Mouse (Mus musculus): ENCODE results near the gene Cdh23. TPM values are rescaled to one million over a fixed set of nuclear protein-coding genes. Genes with fewer than 3 reads are reported as not detected.
A peak's percentile ranks its signal among the peaks of the same experiment; 100 is the strongest.

Gene Cdh23
- polyA plus RNA-seq, 1 experiment: 4.6 TPM

DNA sequence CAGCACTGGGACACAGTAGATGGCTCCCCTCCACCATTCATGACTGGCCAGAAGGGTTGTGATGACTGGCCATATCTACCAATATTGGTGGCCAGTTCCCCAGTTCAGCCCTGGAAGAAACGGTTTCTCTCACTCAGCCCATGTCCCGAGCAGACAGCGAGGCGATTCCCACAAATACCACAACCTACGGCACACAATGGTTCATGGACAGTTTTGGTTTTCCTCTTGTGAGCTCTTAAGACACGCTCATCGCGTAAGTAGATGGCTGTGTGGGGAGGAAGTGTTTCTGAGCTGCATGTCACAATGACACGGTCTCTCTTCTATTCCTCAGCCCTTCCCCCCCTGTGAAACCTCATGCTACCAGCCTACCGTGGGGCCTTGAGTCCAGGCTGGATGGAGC lies 38.1 kb downstream of the Cdh23 start:
- Histone ChIP-seq H3K4me1 (peaks cover 65% of the 10 kb centered on the region), H3K4me3 (replicated peaks) (peak overlapping the region; percentile 82), H3K27me3 (replicated peaks) (peaks cover 43% of the 10 kb centered on the region), H3K36me3 (replicated peaks; ENCODE audit: low read length) (peaks cover 2% of the 10 kb centered on the region), H3K9me3 (peaks cover 20% of the 10 kb centered on the region)
- TF ChIP-seq GATA1 (IDR thresholded peaks at IDR 0.05; ENCODE audit: borderline replicate concordance, low read length) (no peak), FLI1 (IDR thresholded peaks at IDR 0.05; ENCODE audit: low read length) (no peak)

DNA sequence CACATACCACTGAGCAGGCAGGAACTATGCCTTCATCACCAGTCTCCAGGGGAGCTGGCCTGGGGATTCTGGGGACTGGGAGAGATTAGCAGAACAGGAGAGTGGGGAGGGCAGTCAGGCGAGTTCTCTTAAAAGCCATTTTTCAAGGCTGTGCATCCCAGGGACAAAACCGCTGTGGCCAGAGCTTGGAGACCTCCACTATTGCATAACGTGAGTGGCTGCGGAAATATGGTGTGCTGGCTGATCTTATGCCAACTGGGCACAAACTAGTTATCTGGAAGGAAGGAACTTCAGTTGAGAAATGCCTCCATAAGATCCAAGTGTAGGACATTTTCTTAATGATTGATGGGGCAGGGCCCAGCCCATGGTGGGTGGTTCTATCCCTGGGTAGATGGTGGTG lies 42.6 kb downstream of the Cdh23 start:
- peaks cover 45% of the 10 kb centered on the region for H3K27me3 ChIP-seq (replicated peaks)
- TF ChIP-seq GATA1 (IDR thresholded peaks at IDR 0.05; ENCODE audit: borderline replicate concordance, low read length) (no peak), FLI1 (IDR thresholded peaks at IDR 0.05; ENCODE audit: low read length) (no peak)
- H3K9me3 ChIP-seq: peaks cover 36% of the 10 kb centered on the region
- H3K4me3 ChIP-seq (replicated peaks): no peak overlapping the region
- H3K36me3 ChIP-seq (replicated peaks; ENCODE audit: low read length): peaks cover 2% of the 10 kb centered on the region
- H3K4me1 ChIP-seq: peaks cover 39% of the 10 kb centered on the region

DNA sequence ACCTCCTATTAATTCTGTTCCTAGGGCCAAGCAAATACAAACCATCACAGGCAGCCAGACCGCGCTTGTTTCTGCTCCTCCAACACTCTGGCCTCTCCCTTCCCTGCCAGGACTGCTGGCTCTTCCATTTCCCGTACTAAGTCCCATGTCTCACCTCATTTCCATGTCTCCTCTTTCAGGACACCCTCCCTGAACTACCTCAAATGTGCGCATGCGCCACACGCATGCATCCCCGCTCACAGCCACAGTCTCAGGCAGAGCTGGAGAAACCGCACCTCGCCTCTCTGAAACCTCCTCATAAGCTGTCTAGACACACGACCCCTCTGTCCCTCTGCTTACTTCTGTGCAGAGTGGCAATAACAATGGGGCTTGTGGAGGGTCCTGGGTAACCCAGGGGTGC lies 43.2 kb downstream of the Cdh23 start:
- peaks cover 33% of the 10 kb centered on the region for H3K4me1 ChIP-seq
- H3K4me3 ChIP-seq (replicated peaks): no peak overlapping the region
- H3K36me3 ChIP-seq (replicated peaks; ENCODE audit: low read length): peaks cover 2% of the 10 kb centered on the region
- H3K27me3 ChIP-seq (replicated peaks): peaks cover 49% of the 10 kb centered on the region
- H3K9me3 ChIP-seq: peaks cover 38% of the 10 kb centered on the region
- TF ChIP-seq GATA1 (IDR thresholded peaks at IDR 0.05; ENCODE audit: borderline replicate concordance, low read length) (no peak), FLI1 (IDR thresholded peaks at IDR 0.05; ENCODE audit: low read length) (no peak)

DNA sequence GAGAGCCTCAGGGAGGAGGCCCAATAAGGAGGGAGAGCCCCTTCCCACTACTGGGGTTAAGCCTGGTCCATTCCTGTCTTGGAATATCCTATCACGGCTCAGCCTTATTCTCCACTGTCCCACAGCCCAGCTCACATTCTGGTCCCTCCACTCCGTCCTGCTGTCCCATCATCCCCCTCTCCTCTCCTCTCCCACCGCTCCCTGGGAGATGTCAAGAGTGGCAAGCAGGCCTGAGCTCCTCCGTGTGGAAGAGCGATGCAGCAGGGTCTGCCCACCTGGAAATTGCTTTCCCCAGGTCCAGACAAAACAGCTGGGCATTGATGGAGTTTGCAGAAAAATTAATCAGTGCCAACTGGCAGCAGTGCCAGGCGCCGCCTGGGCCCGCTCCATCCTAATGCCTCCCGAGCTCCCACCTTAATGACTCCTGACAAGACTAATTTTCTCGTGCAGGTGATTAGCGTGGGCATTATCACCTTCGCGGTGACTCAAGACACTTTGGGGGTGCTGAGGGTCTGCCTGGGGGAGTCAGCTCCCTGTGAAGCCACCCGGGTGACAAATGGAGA lies 52.1 kb downstream of the Cdh23 start:
- H3K36me3 ChIP-seq (replicated peaks; ENCODE audit: low read length): no peaks in the 10 kb centered on the region
- no peaks in the 10 kb centered on the region; the same call in 1 of the 2 replicates for H3K4me1 ChIP-seq
- H3K27me3 ChIP-seq (replicated peaks): peaks cover 66% of the 10 kb centered on the region
- no peak overlapping the region for H3K4me3 ChIP-seq (replicated peaks)
- no peak for TF ChIP-seq GATA1 (IDR thresholded peaks at IDR 0.05; ENCODE audit: borderline replicate concordance, low read length)
- TF ChIP-seq FLI1 (IDR thresholded peaks at IDR 0.05; ENCODE audit: low read length): no peak
- H3K9me3 ChIP-seq: peaks cover 7% of the 10 kb centered on the region

DNA sequence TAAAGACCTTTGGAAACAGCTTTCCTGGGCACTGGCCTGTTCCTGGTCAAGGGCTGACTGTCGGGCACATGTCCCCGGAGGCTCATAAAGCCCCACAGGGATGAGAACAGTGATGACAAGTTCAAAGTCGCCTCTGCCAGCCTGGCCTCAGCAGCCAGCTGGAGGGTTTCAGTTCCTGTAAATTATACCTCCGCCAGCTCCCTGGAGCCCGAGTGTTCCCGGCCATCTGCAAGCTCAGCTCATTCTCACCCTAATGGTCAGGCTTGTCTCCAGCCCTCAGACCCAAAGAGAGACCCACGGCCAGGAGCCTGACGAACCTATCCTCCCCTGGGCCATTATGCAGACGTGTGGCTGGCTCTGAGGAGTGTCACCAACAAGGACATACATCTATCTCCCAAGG lies 57.0 kb downstream of the Cdh23 start:
- no peak for TF ChIP-seq FLI1 (IDR thresholded peaks at IDR 0.05; ENCODE audit: low read length)
- no peak for TF ChIP-seq GATA1 (IDR thresholded peaks at IDR 0.05; ENCODE audit: borderline replicate concordance, low read length)
- Histone ChIP-seq H3K27me3 (replicated peaks) (peaks cover 72% of the 10 kb centered on the region), H3K36me3 (replicated peaks; ENCODE audit: low read length) (no peaks in the 10 kb centered on the region), H3K4me3 (replicated peaks) (no peak overlapping the region), H3K4me1 (peaks cover 9% of the 10 kb centered on the region; the same call in 1 of the 2 replicates), H3K9me3 (no peaks in the 10 kb centered on the region)

DNA sequence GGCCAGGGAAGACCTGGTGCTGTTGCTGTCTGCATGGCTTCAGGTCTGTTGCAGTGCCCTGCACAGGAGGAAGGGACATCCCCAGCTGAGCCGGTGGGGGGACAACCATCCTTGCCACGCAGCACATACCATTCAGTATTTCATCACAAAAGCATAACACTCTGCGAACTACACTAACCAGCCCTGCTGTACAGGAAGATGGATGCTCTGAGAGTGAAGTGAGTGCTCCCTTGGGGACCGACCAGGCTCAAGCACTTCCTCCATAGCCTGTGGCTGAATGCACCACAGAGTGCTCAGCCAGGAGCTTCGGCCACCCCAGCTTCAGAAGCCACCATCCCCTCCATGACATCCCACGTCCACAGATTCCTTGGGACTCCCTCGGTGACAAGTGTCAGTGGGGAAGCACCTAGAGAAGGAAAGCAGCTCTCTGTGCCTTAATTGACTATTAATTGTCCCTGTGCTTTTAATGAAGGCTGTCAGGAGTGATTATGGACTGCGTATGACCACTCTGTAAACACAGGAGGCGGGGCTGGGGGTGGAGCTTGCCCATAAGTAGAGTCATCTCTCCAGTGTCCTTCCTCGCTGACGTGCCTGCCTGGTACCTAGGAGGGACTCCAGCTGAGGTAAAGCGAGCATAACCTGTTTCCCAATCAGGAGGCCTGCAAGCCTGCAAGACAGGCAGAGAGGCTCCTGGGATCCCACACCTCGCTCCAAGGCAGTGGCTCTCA lies 60.6 kb downstream of the Cdh23 start:
- peaks cover 9% of the 10 kb centered on the region; the same call in 1 of the 2 replicates for H3K4me1 ChIP-seq
- H3K4me3 ChIP-seq (replicated peaks): no peak overlapping the region
- H3K27me3 ChIP-seq (replicated peaks): peaks cover 62% of the 10 kb centered on the region

DNA sequence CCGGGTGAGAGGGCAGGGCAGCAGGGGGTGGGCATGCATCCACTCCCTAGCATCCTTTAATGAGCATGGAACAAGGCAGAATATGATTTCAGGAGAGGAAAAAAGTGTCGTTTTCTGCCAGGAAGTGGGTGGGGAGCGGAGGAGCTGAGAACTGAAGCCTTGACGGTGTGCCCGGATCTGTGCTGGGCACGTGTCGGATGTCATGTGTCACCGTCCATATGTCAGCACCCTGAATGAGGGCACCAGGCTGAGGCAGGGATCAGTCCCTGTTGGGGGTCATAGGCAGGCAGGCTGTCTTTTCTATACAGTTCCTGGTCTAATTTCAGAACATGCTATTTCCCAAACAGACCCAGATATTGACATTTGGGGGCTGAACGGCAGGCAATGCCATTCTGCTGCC lies 61.9 kb downstream of the Cdh23 start:
- no peak for TF ChIP-seq FLI1 (IDR thresholded peaks at IDR 0.05; ENCODE audit: low read length)
- no peak for TF ChIP-seq GATA1 (IDR thresholded peaks at IDR 0.05; ENCODE audit: borderline replicate concordance, low read length)
- Histone ChIP-seq H3K27me3 (replicated peaks) (peaks cover 66% of the 10 kb centered on the region), H3K9me3 (peaks cover 20% of the 10 kb centered on the region), H3K36me3 (replicated peaks; ENCODE audit: low read length) (no peaks in the 10 kb centered on the region), H3K4me3 (replicated peaks) (no peak overlapping the region), H3K4me1 (peaks cover 9% of the 10 kb centered on the region; the same call in 1 of the 2 replicates)

More for the DNA sequence above, 60.6 kb downstream of the Cdh23 start:
- no peaks in the 10 kb centered on the region for H3K36me3 ChIP-seq (replicated peaks; ENCODE audit: low read length)
- H3K9me3 ChIP-seq: peaks cover 7% of the 10 kb centered on the region
- TF ChIP-seq GATA1 (IDR thresholded peaks at IDR 0.05; ENCODE audit: borderline replicate concordance, low read length) (no peak), FLI1 (IDR thresholded peaks at IDR 0.05; ENCODE audit: low read length) (no peak)

DNA sequence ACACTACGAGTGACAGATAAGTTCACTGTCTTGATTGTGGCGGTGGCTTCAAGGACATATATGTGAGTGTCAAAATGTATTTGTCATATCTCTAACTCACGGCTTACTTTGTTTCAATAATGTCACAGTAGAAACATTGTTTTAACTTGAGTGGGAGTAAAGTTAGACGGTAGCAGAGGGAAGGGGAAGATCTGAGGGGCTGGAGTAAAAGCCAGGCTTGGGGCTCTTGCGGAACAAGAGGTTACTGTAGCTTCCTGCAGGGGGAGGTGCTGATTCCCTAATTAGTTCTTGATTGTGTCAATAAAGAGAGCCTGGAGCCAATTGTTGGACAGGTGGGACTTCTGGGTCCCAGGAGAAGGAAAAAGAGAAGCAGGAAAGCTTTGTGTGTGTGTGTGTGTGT lies 70.2 kb downstream of the Cdh23 start:
- H3K4me3 ChIP-seq (replicated peaks): no peak overlapping the region
- no peak for TF ChIP-seq FLI1 (IDR thresholded peaks at IDR 0.05; ENCODE audit: low read length)
- TF ChIP-seq GATA1 (IDR thresholded peaks at IDR 0.05; ENCODE audit: borderline replicate concordance, low read length): no peak
- peaks cover 50% of the 10 kb centered on the region for H3K27me3 ChIP-seq (replicated peaks)
- peaks cover 30% of the 10 kb centered on the region for H3K9me3 ChIP-seq
- H3K36me3 ChIP-seq (replicated peaks; ENCODE audit: low read length): no peaks in the 10 kb centered on the region
- no peaks in the 10 kb centered on the region; the same call in 1 of the 2 replicates for H3K4me1 ChIP-seq

DNA sequence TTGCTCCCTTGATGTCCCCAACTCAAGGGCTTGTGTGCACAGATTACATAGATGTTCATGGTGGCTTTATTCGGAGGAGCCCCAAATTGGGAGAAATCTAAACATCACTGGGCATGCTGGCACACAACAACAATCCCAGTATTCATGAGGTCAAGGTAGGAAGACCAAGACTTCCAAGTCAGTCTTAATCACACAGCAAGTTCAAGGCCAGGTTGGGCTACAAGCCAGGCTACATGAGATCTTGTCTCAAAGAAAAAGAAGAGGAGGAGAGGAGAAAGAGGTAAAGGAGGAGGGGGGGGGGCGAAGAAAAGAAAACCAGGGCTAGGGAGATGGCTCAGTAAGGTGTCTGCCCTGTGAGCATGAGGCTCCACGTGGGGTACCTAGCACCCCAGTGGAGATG lies 70.8 kb downstream of the Cdh23 start:
- no peaks in the 10 kb centered on the region; the same call in 1 of the 2 replicates for H3K4me1 ChIP-seq
- H3K4me3 ChIP-seq (replicated peaks): no peak overlapping the region
- H3K9me3 ChIP-seq: peaks cover 26% of the 10 kb centered on the region
- peaks cover 49% of the 10 kb centered on the region for H3K27me3 ChIP-seq (replicated peaks)
- H3K36me3 ChIP-seq (replicated peaks; ENCODE audit: low read length): no peaks in the 10 kb centered on the region
- no peak for TF ChIP-seq FLI1 (IDR thresholded peaks at IDR 0.05; ENCODE audit: low read length)
- TF ChIP-seq GATA1 (IDR thresholded peaks at IDR 0.05; ENCODE audit: borderline replicate concordance, low read length): no peak

DNA sequence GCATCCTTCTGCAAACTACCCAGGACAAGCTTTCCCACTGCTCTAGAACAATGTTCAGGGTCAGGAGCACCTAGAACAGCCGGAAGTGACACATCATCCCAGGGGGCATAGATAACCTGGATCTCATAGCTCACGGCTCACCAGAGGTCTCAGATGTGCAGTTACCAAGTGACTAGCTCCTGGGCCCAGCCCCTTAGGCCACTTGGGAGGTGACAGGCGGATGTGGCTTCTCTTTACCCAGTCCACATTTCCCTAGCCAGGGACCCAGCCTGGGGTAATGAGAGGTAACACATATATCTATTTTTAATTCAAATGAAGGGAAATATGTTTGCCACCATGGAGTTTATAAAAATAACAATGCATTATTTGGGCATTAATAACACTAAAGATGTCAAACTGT lies 71.3 kb downstream of the Cdh23 start:
- no peaks in the 10 kb centered on the region for H3K36me3 ChIP-seq (replicated peaks; ENCODE audit: low read length)
- no peak overlapping the region for H3K4me3 ChIP-seq (replicated peaks)
- no peaks in the 10 kb centered on the region; the same call in 1 of the 2 replicates for H3K4me1 ChIP-seq
- peaks cover 50% of the 10 kb centered on the region for H3K27me3 ChIP-seq (replicated peaks)
- no peak for TF ChIP-seq FLI1 (IDR thresholded peaks at IDR 0.05; ENCODE audit: low read length)
- no peak for TF ChIP-seq GATA1 (IDR thresholded peaks at IDR 0.05; ENCODE audit: borderline replicate concordance, low read length)
- peaks cover 20% of the 10 kb centered on the region for H3K9me3 ChIP-seq
